Mouse (Mus musculus) MN1 (cell line): ENCODE data around the gene Lrp6.

ENCODE experiments used
- DNase-seq: peaks from one replicate; pipeline ENCODE4 v3.0.0-alpha.2; 2016; ENCODE audit warnings: low spot score

Lrp6 gene

GRCm38 (mm10) chr6:134494828-134495698 is 71.7 kb downstream of the Lrp6 start:
- peak; percentile 53 for DNase-seq

GRCm38 (mm10) chr6:134489637-134490036 is 77.1 kb downstream of the Lrp6 start:
- DNase-seq: no peak

GRCm38 (mm10) chr6:134489130-134489529 is 77.6 kb downstream of the Lrp6 start:
- no peak for DNase-seq

GRCm38 (mm10) chr6:134486318-134486717 is 80.4 kb downstream of the Lrp6 start:
- DNase-seq: no peak

- DNase-seq: no peak
Measured at GRCm38 (mm10) chr6:134479481-134479880, 87.3 kb downstream of the Lrp6 start.

- no peak for DNase-seq
Measured at GRCm38 (mm10) chr6:134473143-134473561, 93.6 kb downstream of the Lrp6 start.

- peak; percentile 20 for DNase-seq
Measured at GRCm38 (mm10) chr6:134470857-134471256, 95.9 kb downstream of the Lrp6 start.

- no peak for DNase-seq
Measured at GRCm38 (mm10) chr6:134469297-134469696, 97.5 kb downstream of the Lrp6 start.

GRCm38 (mm10) chr6:134466671-134467229 is 100.0 kb downstream of the Lrp6 start:
- DNase-seq: no peak

GRCm38 (mm10) chr6:134461175-134461574 is 105.6 kb downstream of the Lrp6 start:
- no peak for DNase-seq

GRCm38 (mm10) chr6:134458376-134458775 is 108.4 kb downstream of the Lrp6 start:
- DNase-seq: no peak

- DNase-seq: no peak
Measured at GRCm38 (mm10) chr6:134454093-134454492, 112.7 kb downstream of the Lrp6 start.

- peak; percentile 15 for DNase-seq
Measured at GRCm38 (mm10) chr6:134450661-134451119, 116.1 kb downstream of the Lrp6 start.

- DNase-seq: no peak
Measured at GRCm38 (mm10) chr6:134449958-134450357, 116.8 kb downstream of the Lrp6 start.

GRCm38 (mm10) chr6:134448451-134448850 is 118.3 kb downstream of the Lrp6 start:
- no peak for DNase-seq

- DNase-seq: no peak
Measured at GRCm38 (mm10) chr6:134443925-134444324, 122.8 kb downstream of the Lrp6 start.

- no peak for DNase-seq
Measured at GRCm38 (mm10) chr6:134443198-134443904, 123.4 kb downstream of the Lrp6 start.

- DNase-seq: no peak
Measured at GRCm38 (mm10) chr6:134442219-134442618, 124.5 kb downstream of the Lrp6 start.

- DNase-seq: no peak
Measured at GRCm38 (mm10) chr6:134441716-134442115, 125.0 kb downstream of the Lrp6 start.

GRCm38 (mm10) chr6:134440023-134440422 is 126.7 kb downstream of the Lrp6 start:
- no peak for DNase-seq

- DNase-seq: peak; percentile 40
Measured at GRCm38 (mm10) chr6:134439401-134440021, 127.3 kb downstream of the Lrp6 start.

- DNase-seq: no peak
Measured at GRCm38 (mm10) chr6:134436955-134437354, 129.8 kb downstream of the Lrp6 start.
